Mouse (Mus musculus) kidney, embryonic 16.5 days (tissue): ENCODE measurements at regions not wholly inside any gene's neighbourhood (a gene's known extent, or its start where the extent isn't known, plus 50 kb on each side); places are given as distances from the start of the nearest gene placed in this dataset.
A peak's percentile ranks its signal among the peaks of the same experiment; 100 is the strongest.

ENCODE experiments used
- ATAC-seq: fragments of 200-750 bp; cut with Nextera tagmentation; 2 replicates; pipeline ENCODE4 v1.8.0; 2017; ENCODE audit warnings: moderate TSS enrichment; ENCODE audit not compliant: low FRiP score, low TSS enrichment
- H3K27ac ChIP-seq: fragments of 300-500 bp; sonication (generic); 2 replicates; pipeline ENCODE4 v1.5.1; 2014; ENCODE audit warnings: low read length
- H3K27me3 ChIP-seq: fragments of 300-500 bp; sonication (generic); 2 replicates; pipeline ENCODE4 v1.6.1; 2014; ENCODE audit warnings: low read length, control low read depth, mixed read lengths; ENCODE audit not compliant: insufficient read depth
- H3K36me3 ChIP-seq: fragments of 300-500 bp; sonication (generic); 2 replicates; pipeline ENCODE4 v1.6.1; 2014; ENCODE audit warnings: low read length, control low read depth, mixed read lengths; ENCODE audit not compliant: insufficient read depth
- H3K4me1 ChIP-seq: fragments of 300-500 bp; sonication (generic); 2 replicates; pipeline ENCODE4 v1.6.1; 2014; ENCODE audit warnings: low read length, control low read depth, mixed read lengths; ENCODE audit not compliant: insufficient read depth
- H3K4me2 ChIP-seq: fragments of 300-500 bp; sonication (generic); replicated peaks from 2 replicates; pipeline ENCODE4 v1.6.1; 2014; ENCODE audit warnings: low read depth, low read length
- H3K4me3 ChIP-seq: fragments of 300-500 bp; sonication (generic); 2 replicates; pipeline ENCODE4 v1.5.1; 2014; ENCODE audit warnings: mild to moderate bottlenecking, low read length
- H3K9ac ChIP-seq: fragments of 300-500 bp; sonication (generic); replicated peaks from 2 replicates; pipeline ENCODE4 v1.6.1; 2014; ENCODE audit warnings: low read length
- H3K9me3 ChIP-seq: fragments of 300-500 bp; sonication (generic); 2 replicates; pipeline ENCODE4 v1.6.1; 2016; ENCODE audit warnings: low read length, control low read depth
- WGBS: fragments of 180-500 bp; shearing (Covaris S2); extraction: QIAGEN DNeasy Blood & Tissue Kit; methylation state at CpG from one replicate; pipeline ENCODE4 v1.1.7; 2014; 5-methylcytosine and 5-hydroxymethylcytosine counted together

- 51% methylated on average over 3 of the region's 3 CpGs for WGBS
- Histone ChIP-seq H3K4me1 (peaks cover 9% of the 10 kb centered on the region), H3K27me3 (no peaks in the 10 kb centered on the region), H3K36me3 (no peaks in the 10 kb centered on the region), H3K4me2 (no peak overlapping the region), H3K4me3 (no peak overlapping the region), H3K9me3 (no peaks in the 10 kb centered on the region), H3K27ac (no peak overlapping the region), H3K9ac (no peak overlapping the region)
- no peak for ATAC-seq
Measured at GRCm38 (mm10) chr11:51911481-51911880, 54.0 kb upstream of the Jade2 start.

- Histone ChIP-seq H3K4me1 (peaks cover 21% of the 10 kb centered on the region), H3K36me3 (no peaks in the 10 kb centered on the region), H3K27ac (no peak overlapping the region), H3K4me2 (peak overlapping the region; percentile 60), H3K9ac (peak overlapping the region; percentile 55; the same call in 1 of the 2 replicates), H3K9me3 (no peaks in the 10 kb centered on the region), H3K4me3 (no peak overlapping the region), H3K27me3 (no peaks in the 10 kb centered on the region)
- 0 out of 2 replicates have a peak, but pooled peaks have one; percentile 3 for ATAC-seq
- WGBS, result 15% methylated on average over 8 of the region's 8 CpGs
Measured at GRCm38 (mm10) chr11:51915656-51916032, 51.8 kb upstream of the Cdkn2aipnl start.

- peaks cover 21% of the 10 kb centered on the region for H3K4me1 ChIP-seq
- peak; percentile 76 for ATAC-seq
- peak overlapping the region; percentile 60 for H3K4me2 ChIP-seq
- 1% methylated on average over 29 of the region's 29 CpGs for WGBS
- H3K9ac ChIP-seq, result peak overlapping the region; percentile 55
- H3K4me3 ChIP-seq, result peak overlapping the region; percentile 38
- peak overlapping the region; percentile 69 for H3K27ac ChIP-seq
- no peaks in the 10 kb centered on the region for H3K9me3 ChIP-seq
- H3K36me3 ChIP-seq, result no peaks in the 10 kb centered on the region
- H3K27me3 ChIP-seq, result no peaks in the 10 kb centered on the region
Measured at GRCm38 (mm10) chr11:51916033-51916929, 51.2 kb upstream of the Cdkn2aipnl start.
